Mouse (Mus musculus): ENCODE results near the gene Ube2d1.

DNA sequence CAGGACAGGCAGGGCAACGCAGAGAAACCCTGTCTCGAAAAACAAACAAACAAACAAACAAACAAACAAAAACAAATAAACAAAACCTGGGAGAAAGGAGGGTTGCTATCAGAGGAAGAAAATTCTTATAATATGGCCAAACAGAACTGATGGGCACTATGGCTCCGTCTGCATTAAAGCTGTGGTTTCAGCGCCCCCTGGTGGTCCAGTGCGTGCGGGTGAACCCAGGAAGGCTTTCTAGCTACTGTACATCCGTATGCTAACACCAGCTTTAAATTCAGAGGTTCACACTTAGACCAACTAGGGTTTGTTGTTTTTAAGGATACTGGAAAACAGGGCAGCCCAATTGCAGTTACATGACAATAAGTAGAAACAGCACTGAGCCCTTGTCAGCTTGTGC lies 59.2 kb downstream of the Ube2d1 start:
- TF ChIP-seq POLR2A (IDR thresholded peaks at IDR 0.05; ENCODE audit: insufficient read depth, low read length): no peak
- peak; percentile 92 for TF ChIP-seq CTCF (IDR thresholded peaks at IDR 0.05; ENCODE audit: low read depth, low read length)
